Mouse (Mus musculus) embryonic facial prominence, embryonic 10.5 days (tissue): Measurements from ENCODE around the gene Olfr1151. TPM values are rescaled to one million over a fixed set of nuclear protein-coding genes. Genes with fewer than 3 reads are reported as not detected.

ENCODE experiments used
- DNase-seq: peaks from one replicate; pipeline ENCODE4 v3.0.0-alpha.2; 2017; ENCODE audit warnings: low spot score
- H3K27ac ChIP-seq: fragments of 300-500 bp; sonication (generic); replicated peaks from 2 replicates; pipeline ENCODE4 v1.5.1; 2016; ENCODE audit warnings: mild to moderate bottlenecking
- H3K27me3 ChIP-seq: fragments of 300-500 bp; sonication (generic); replicated peaks from 2 replicates; pipeline ENCODE4 v1.6.1; 2016; ENCODE audit warnings: low read depth, mild to moderate bottlenecking; ENCODE audit not compliant: poor library complexity, severe bottlenecking
- H3K36me3 ChIP-seq: fragments of 300-500 bp; sonication (generic); replicated peaks from 2 replicates; pipeline ENCODE4 v1.6.1; 2016; ENCODE audit warnings: mild to moderate bottlenecking, moderate library complexity
- H3K4me1 ChIP-seq: fragments of 300-500 bp; sonication (generic); 2 replicates; pipeline ENCODE4 v1.6.1; 2016
- H3K4me3 ChIP-seq: fragments of 300-500 bp; sonication (generic); 2 replicates; pipeline ENCODE4 v1.5.1; 2016; ENCODE audit warnings: mild to moderate bottlenecking, moderate library complexity
- H3K9me3 ChIP-seq: fragments of 300-500 bp; sonication (generic); 2 replicates; pipeline ENCODE4 v1.6.1; 2016; ENCODE audit warnings: mild to moderate bottlenecking
- WGBS: fragments of 180-500 bp; shearing (Covaris S2); methylation state at CpG from one replicate; pipeline ENCODE4 v1.1.7; 2016; 5-methylcytosine and 5-hydroxymethylcytosine counted together
- polyA plus RNA-seq: library from polyadenylated mRNA; unstranded; fragments of >200 nt; fragmentation: Nextera tagmentation; extraction: Ambion mirVana; gene quantifications from 2 replicates; pipeline ENCODE4 v1.2.1, GENCODE M21; 2016

The Olfr1151 gene
- not detected in 2 replicates for polyA plus RNA-seq

DNA sequence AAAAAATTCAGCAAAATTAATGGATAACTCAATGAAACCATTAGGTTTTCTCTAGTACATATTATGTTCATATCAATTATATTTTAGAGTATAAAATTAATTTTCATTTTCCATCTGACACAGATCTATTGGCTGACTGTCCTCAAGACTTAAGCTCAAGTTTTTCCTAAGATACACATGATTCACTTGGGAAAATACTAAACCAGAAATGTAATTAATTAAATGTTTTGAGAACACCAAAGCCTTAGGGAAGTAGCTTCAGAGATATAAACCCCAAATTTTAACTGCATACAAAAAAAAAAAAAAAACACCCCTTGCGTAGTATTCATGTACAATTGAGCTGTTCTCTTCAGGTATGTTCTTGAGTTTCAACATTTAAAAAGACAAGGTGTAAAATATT lies at the start of gene Olfr1151:
Gene Olfr1151 (plus strand): TSS at position 301 of the 400 bp plus-strand sequence.
- H3K27ac ChIP-seq = no peak within 1 kb of the TSS
- no peaks in the 10 kb centered on the region for H3K4me1 ChIP-seq
- no peaks in the 10 kb centered on the region for H3K27me3 ChIP-seq
- 80% methylated on average over 1 of the region's 1 CpGs for WGBS
- H3K4me3 ChIP-seq = no peak within 1 kb of the TSS
- no peak for DNase-seq
- H3K9me3 ChIP-seq = no peaks in the 10 kb centered on the region
- no peaks in the 10 kb centered on the region for H3K36me3 ChIP-seq

DNA sequence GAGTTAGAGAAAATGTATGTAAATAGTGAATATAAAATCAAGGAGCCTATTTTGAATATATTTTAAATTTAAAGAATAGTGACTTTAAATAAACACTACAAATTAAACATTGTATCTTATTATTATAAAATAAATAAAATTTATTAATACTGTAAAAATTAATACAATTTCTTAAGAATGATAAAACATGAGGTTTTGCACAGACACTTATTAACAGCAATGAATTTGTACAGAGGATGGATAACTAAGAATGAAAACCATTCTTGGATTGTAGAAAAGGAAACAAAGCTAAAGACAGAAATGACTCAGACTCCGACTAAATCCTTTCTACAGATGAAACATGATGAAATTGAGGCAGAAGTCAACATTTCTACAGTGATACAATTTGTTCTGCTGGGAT lies 46.1 kb upstream of the Olfr1151 start, which contains the start of gene Olfr1145:
Gene Olfr1145 (plus strand): TSS at position 301 of the 400 bp plus-strand sequence.
- no peaks in the 10 kb centered on the region for H3K36me3 ChIP-seq
- 90% methylated on average over 1 of the region's 1 CpGs for WGBS
- H3K27ac ChIP-seq = no peak within 1 kb of the TSS
- no peaks in the 10 kb centered on the region for H3K27me3 ChIP-seq
- no peak within 1 kb of the TSS for H3K4me3 ChIP-seq
- no peaks in the 10 kb centered on the region for H3K4me1 ChIP-seq
- no peak for DNase-seq
- no peaks in the 10 kb centered on the region for H3K9me3 ChIP-seq

DNA sequence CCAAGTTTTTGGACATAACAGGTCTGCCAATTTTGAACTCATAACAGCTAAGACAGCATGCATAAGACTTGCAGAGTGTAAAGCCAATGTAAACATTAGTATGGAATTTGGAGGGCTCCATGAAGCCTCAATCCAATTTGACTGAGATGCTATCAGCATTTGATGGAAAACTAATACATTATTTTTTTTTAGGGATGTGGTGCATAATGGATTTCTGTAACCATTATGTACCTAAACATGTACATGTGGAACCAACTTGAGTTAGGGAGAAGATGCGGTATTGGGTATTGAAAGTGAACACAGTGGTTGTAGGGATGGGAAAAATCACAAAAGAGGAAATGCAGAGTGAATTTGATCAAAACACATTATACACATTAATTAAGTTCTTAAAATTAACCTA lies 25.4 kb upstream of the Olfr1151 start, which contains the start of gene Olfr1148:
Gene Olfr1148 (plus strand): TSS at position 301 of the 400 bp plus-strand sequence.
- Histone ChIP-seq H3K36me3 (no peaks in the 10 kb centered on the region), H3K9me3 (no peaks in the 10 kb centered on the region), H3K27me3 (no peaks in the 10 kb centered on the region), H3K4me1 (no peaks in the 10 kb centered on the region), H3K27ac (no peak within 1 kb of the TSS), H3K4me3 (no peak within 1 kb of the TSS)
- DNase-seq = no peak
- WGBS = 92% methylated on average over 1 of the region's 1 CpGs

DNA sequence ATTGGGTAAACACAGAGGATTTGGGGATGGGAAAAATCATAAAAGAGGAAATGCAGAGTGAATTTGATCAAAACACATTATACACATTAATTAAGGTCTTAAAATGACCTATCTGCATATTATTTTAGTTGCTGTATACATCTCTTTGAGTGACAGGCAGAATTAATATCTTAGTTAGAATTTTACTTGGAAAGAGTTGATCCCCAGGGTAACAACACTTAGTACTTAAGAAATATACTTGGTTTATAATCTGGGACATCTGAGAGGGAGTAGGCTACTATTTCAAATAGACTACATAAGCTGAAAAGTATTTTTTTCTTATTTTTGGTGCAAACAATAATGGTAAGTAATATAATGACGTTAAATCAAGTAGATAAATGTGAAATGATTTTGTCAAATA lies 12.0 kb upstream of the Olfr1151 start, which contains the start of gene Olfr1150-ps1:
Gene Olfr1150-ps1 (plus strand): TSS at position 301 of the 400 bp plus-strand sequence.
- Histone ChIP-seq H3K4me1 (no peaks in the 10 kb centered on the region), H3K9me3 (no peaks in the 10 kb centered on the region), H3K4me3 (no peak within 1 kb of the TSS), H3K27me3 (no peaks in the 10 kb centered on the region), H3K36me3 (no peaks in the 10 kb centered on the region), H3K27ac (no peak within 1 kb of the TSS)
- DNase-seq = no peak
- 86% methylated on average over 1 of the region's 1 CpGs for WGBS

DNA sequence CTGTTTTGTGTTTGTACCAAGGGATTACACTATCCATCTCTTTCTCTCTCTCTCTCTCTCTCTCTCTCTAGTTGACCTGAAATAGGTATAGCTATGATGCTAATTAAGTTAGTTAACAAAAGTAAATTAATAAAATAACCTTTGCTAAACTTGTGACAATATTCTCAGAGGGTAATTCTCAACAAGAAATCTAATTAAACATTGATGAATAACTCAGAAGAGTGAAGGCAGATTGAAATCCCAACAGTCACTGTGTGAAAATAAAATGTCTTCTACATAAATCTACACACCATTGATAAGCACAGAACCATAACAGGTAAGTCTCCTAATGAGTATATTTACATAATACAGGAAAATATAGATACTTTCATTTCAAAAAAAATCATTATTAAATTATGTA lies 10.5 kb downstream of the Olfr1151 start, which contains the start of gene Olfr1152:
Gene Olfr1152 (plus strand): TSS at position 301 of the 400 bp plus-strand sequence.
- H3K27ac ChIP-seq = no peak within 1 kb of the TSS
- no peaks in the 10 kb centered on the region for H3K27me3 ChIP-seq
- H3K9me3 ChIP-seq = no peaks in the 10 kb centered on the region
- no peaks in the 10 kb centered on the region for H3K4me1 ChIP-seq
- H3K4me3 ChIP-seq = no peak within 1 kb of the TSS
- no peak for DNase-seq
- no peaks in the 10 kb centered on the region for H3K36me3 ChIP-seq

DNA sequence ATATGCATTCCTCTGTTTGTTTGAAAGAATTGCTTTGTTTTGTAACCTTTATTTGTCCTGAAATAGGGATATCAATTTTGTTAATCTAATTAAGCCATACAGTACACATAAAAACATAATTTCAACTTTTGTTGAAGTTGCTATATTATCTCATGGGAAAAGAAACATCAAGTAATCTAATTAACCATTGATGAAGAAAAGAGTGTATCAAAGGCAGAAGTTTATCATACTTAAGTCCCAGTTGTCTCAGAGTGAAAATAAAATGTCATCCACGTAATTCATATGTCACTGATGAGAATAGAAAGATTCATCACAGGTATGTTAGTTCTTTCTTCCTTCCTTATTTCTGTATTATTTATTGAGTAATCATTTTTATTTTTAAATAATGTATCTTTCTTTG lies 39.0 kb downstream of the Olfr1151 start, which contains the start of gene Olfr1153:
Gene Olfr1153 (plus strand): TSS at position 301 of the 400 bp plus-strand sequence.
- Histone ChIP-seq H3K9me3 (no peaks in the 10 kb centered on the region), H3K4me1 (no peaks in the 10 kb centered on the region), H3K36me3 (no peaks in the 10 kb centered on the region), H3K27me3 (no peaks in the 10 kb centered on the region), H3K27ac (no peak within 1 kb of the TSS), H3K4me3 (no peak within 1 kb of the TSS)
- 83% methylated on average over 1 of the region's 1 CpGs for WGBS
- DNase-seq = no peak

DNA sequence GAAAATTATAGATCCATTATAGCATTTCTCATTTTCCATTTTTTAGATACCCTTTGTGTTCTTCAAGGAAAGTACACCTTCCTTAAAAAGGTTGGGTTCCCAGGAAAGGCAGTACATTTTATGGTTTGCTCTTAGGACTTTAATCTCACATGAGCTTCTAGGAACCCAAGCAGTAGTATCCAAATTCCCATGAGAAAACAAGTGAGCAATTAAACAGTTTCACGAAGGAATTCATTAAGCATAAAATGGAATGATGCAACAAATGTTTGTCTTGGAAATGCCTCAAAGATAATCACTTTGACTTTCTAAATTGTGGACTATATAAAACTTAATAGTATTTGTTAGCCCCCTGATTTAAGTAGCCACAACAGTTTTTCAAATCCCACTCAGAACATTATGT lies 49.4 kb downstream of the Olfr1151 start, which contains the start of gene Olfr1154:
Gene Olfr1154 (minus strand): TSS at position 101 of the 400 bp plus-strand sequence.
- Histone ChIP-seq H3K27me3 (no peaks in the 10 kb centered on the region), H3K4me3 (no peak within 1 kb of the TSS), H3K9me3 (no peaks in the 10 kb centered on the region), H3K36me3 (no peaks in the 10 kb centered on the region), H3K4me1 (no peaks in the 10 kb centered on the region), H3K27ac (no peak within 1 kb of the TSS)
- DNase-seq = no peak
- whole genome bisulfite sequencing = 94% methylated on average over 1 of the region's 1 CpGs

Other genes with a start within 250 kb of the Olfr1151 start
- not detected in 2 replicates for gene Olfr1130, start 249.7 kb upstream of the Olfr1151 start, polyA plus RNA-seq
- gene Olfr1131, start 228.8 kb upstream of the Olfr1151 start, polyA plus RNA-seq = not detected in 2 replicates
- not detected in 2 replicates for gene Olfr1132, start 218.3 kb upstream of the Olfr1151 start, polyA plus RNA-seq
- not detected in 2 replicates for gene Olfr1133, start 208.5 kb upstream of the Olfr1151 start, polyA plus RNA-seq
- gene Olfr1134, start 197.4 kb upstream of the Olfr1151 start, polyA plus RNA-seq = not detected in 2 replicates
- gene Olfr1135, start 182.2 kb upstream of the Olfr1151 start, polyA plus RNA-seq = not detected in 2 replicates
- gene Olfr1136, start 161.9 kb upstream of the Olfr1151 start, polyA plus RNA-seq = not detected in 2 replicates
- gene Olfr1137, start 142.7 kb upstream of the Olfr1151 start, polyA plus RNA-seq = not detected in 2 replicates
- gene Olfr1138, start 115.9 kb upstream of the Olfr1151 start, polyA plus RNA-seq = not detected in 2 replicates
- not detected in 2 replicates for gene Olfr1140, start 112.1 kb upstream of the Olfr1151 start, polyA plus RNA-seq
- not detected in 2 replicates for gene Olfr1141, start 101.9 kb upstream of the Olfr1151 start, polyA plus RNA-seq
- not detected in 2 replicates for gene Olfr152, start 76.4 kb upstream of the Olfr1151 start, polyA plus RNA-seq
- gene Olfr1143, start 55.3 kb upstream of the Olfr1151 start, polyA plus RNA-seq = not detected in 2 replicates
- not detected in 2 replicates for gene Olfr1145, start 46.0 kb upstream of the Olfr1151 start, polyA plus RNA-seq
- gene Olfr1148, start 25.3 kb upstream of the Olfr1151 start, polyA plus RNA-seq = not detected in 2 replicates
- gene Olfr1150-ps1, start 11.9 kb upstream of the Olfr1151 start, polyA plus RNA-seq = not detected in 2 replicates
- gene Olfr1152, start 10.6 kb downstream of the Olfr1151 start, polyA plus RNA-seq = not detected in 2 replicates
- gene Olfr1153, start 39.1 kb downstream of the Olfr1151 start, polyA plus RNA-seq = not detected in 2 replicates
- not detected in 2 replicates for gene Olfr1154, start 49.3 kb downstream of the Olfr1151 start, polyA plus RNA-seq
- gene Olfr1155, start 89.3 kb downstream of the Olfr1151 start, polyA plus RNA-seq = not detected in 2 replicates
- not detected in 2 replicates for gene Olfr1156, start 97.2 kb downstream of the Olfr1151 start, polyA plus RNA-seq
- gene Olfr1157, start 112.4 kb downstream of the Olfr1151 start, polyA plus RNA-seq = not detected in 2 replicates
- not detected in 2 replicates for gene Olfr74, start 118.8 kb downstream of the Olfr1151 start, polyA plus RNA-seq
- gene Olfr1158, start 134.3 kb downstream of the Olfr1151 start, polyA plus RNA-seq = not detected in 2 replicates
- gene Olfr1160, start 152.4 kb downstream of the Olfr1151 start, polyA plus RNA-seq = not detected in 2 replicates
- gene Olfr1161, start 166.9 kb downstream of the Olfr1151 start, polyA plus RNA-seq = not detected in 2 replicates
- 0.05 TPM in 1 of 2 replicates, not detected in the other for gene Olfr73, start 181.8 kb downstream of the Olfr1151 start, polyA plus RNA-seq
- gene Olfr1162, start 195.3 kb downstream of the Olfr1151 start, polyA plus RNA-seq = not detected in 2 replicates
- not detected in 2 replicates for gene Olfr1163, start 216.0 kb downstream of the Olfr1151 start, polyA plus RNA-seq
- gene Olfr1164, start 238.1 kb downstream of the Olfr1151 start, polyA plus RNA-seq = not detected in 2 replicates